Mouse (Mus musculus): Measurements from ENCODE around the gene Sapcd1. TPM values are rescaled to one million over a fixed set of nuclear protein-coding genes. Genes with fewer than 3 reads are reported as not detected.

The Sapcd1 gene
- polyA plus RNA-seq, 1 experiment from 2014 or later = 0.64 TPM

- DNase-seq (ENCODE audit: low read depth, low spot score) (no peak), ATAC-seq (no peak)
- in situ Hi-C loops (cut with MboI; ENCODE audit: low pct_unique_long_range_greater_than_20kb) = loop anchor here (5.0 kb wide), 1 partner anchor 57 kb away; the partner anchor contains the start of genes Abhd16a and Ly6g6f
- H3K27me3 ChIP-seq = no peaks in the 10 kb centered on the region
- TF ChIP-seq CTCF (IDR thresholded peaks at IDR 0.05) = no peak
- CTCF ChIA-PET = interaction anchor here (0.9 to 1.5 kb wide), 4 partner anchors 9 to 19 kb away, joined by 3 to 5 read pairs (median 4); partner anchors contain the start of gene Msh5
- POLR2A ChIA-PET = interaction anchor here (0.5 to 1.3 kb wide), 5 partner anchors 18 to 153 kb away, joined by 3 to 4 read pairs (median 3); partner anchors contain the start of gene Clic1
These were observed 2.1 kb upstream of the Sapcd1 start for GRCm38 (mm10) chr17:35029691-35030532.

GRCm38 (mm10) chr17:35028315-35028714 is 499 bp upstream of the Sapcd1 start:
- in situ Hi-C loops (cut with MboI; ENCODE audit: low pct_unique_long_range_greater_than_20kb) = no loop called here
- TF ChIP-seq CTCF (IDR thresholded peaks at IDR 0.05) = no peak
- H3K27me3 ChIP-seq = no peaks in the 10 kb centered on the region
- ATAC-seq = no peak
- DNase-seq (ENCODE audit: low read depth, low spot score) = no peak
- ChIA-PET POLR2A (interaction anchor here (0.6 to 0.8 kb wide), 2 partner anchors 9 to 18 kb away, joined by 3 read pairs; partner anchors contain the start of gene Msh5), CTCF (interaction anchor here (0.8 to 1.5 kb wide), 4 partner anchors 9 to 16 kb away, joined by 3 to 5 read pairs (median 3); no protein-coding TSS in a partner anchor)

GRCm38 (mm10) chr17:35026206-35026605 is 1.6 kb downstream of the Sapcd1 start:
- no peaks in the 10 kb centered on the region for H3K27me3 ChIP-seq
- POLR2A ChIA-PET = interaction anchor here (0.6 to 0.7 kb wide), 2 partner anchors 16 to 69 kb away, joined by 3 read pairs; no protein-coding TSS in a partner anchor
- in situ Hi-C loops (cut with MboI; ENCODE audit: low pct_unique_long_range_greater_than_20kb) = no loop called here
- no peak for TF ChIP-seq CTCF (IDR thresholded peaks at IDR 0.05)
- CTCF ChIA-PET = no interaction called here
- ATAC-seq (no peak), DNase-seq (ENCODE audit: low read depth, low spot score) (no peak)

GRCm38 (mm10) chr17:35024691-35025488 is 2.9 kb downstream of the Sapcd1 start:
- ChIA-PET POLR2A (interaction anchor here (0.7 kb wide), 1 partner anchor 82 kb away, joined by 6 read pairs; no protein-coding TSS in a partner anchor), CTCF (interaction anchor here (0.8 kb wide), 1 partner anchor 35 kb away, joined by 3 read pairs; the partner anchor contains the start of gene Ddah2)
- H3K27me3 ChIP-seq = no peaks in the 10 kb centered on the region
- TF ChIP-seq CTCF (IDR thresholded peaks at IDR 0.05) = no peak
- in situ Hi-C loops (cut with MboI; ENCODE audit: low pct_unique_long_range_greater_than_20kb) = loop anchor here (5.0 kb wide), 2 partner anchors 37 to 87 kb away; no protein-coding TSS in a partner anchor
- ATAC-seq = no peak
- DNase-seq (ENCODE audit: low read depth, low spot score) = no peak

GRCm38 (mm10) chr17:35024261-35024660 is 3.6 kb downstream of the Sapcd1 start:
- ATAC-seq (no peak), DNase-seq (ENCODE audit: low read depth, low spot score) (no peak)
- TF ChIP-seq CTCF (IDR thresholded peaks at IDR 0.05) = no peak
- CTCF ChIA-PET = interaction anchor here (0.8 kb wide), 1 partner anchor 35 kb away, joined by 3 read pairs; the partner anchor contains the start of gene Ddah2
- no peaks in the 10 kb centered on the region for H3K27me3 ChIP-seq
- POLR2A ChIA-PET = no interaction called here
- in situ Hi-C loops (cut with MboI; ENCODE audit: low pct_unique_long_range_greater_than_20kb) = loop anchor here (5.0 kb wide), 2 partner anchors 38 to 88 kb away; no protein-coding TSS in a partner anchor

- no peak for DNase-seq (ENCODE audit: low read depth, low spot score)
- in situ Hi-C loops (cut with MboI; ENCODE audit: low pct_unique_long_range_greater_than_20kb) = loop anchor here (5.0 kb wide), 2 partner anchors 39 to 89 kb away; no protein-coding TSS in a partner anchor
- POLR2A ChIA-PET = no interaction called here
These were observed 4.1 kb downstream of the Sapcd1 start for GRCm38 (mm10) chr17:35023756-35024155.

GRCm38 (mm10) chr17:35023221-35023620 is 4.6 kb downstream of the Sapcd1 start:
- in situ Hi-C loops (cut with MboI; ENCODE audit: low pct_unique_long_range_greater_than_20kb) = loop anchor here (5.0 kb wide), 2 partner anchors 39 to 89 kb away; no protein-coding TSS in a partner anchor
- no peak for DNase-seq (ENCODE audit: low read depth, low spot score)
- H3K27me3 ChIP-seq = no peaks in the 10 kb centered on the region
- TF ChIP-seq CTCF (IDR thresholded peaks at IDR 0.05) = no peak
- ChIA-PET CTCF (interaction anchor here (0.5 to 2.7 kb wide), 4 partner anchors 19 to 98 kb away, joined by 3 to 12 read pairs (median 4); partner anchors contain the start of gene Gpank1), POLR2A (no interaction called here)
- no peak for ATAC-seq

More at GRCm38 (mm10) chr17:35023756-35024155, 4.1 kb downstream of the Sapcd1 start:
- CTCF ChIA-PET = interaction anchor here (0.5 to 0.8 kb wide), 2 partner anchors 28 to 36 kb away, joined by 3 read pairs; partner anchors contain the start of gene Ddah2
- ATAC-seq = no peak
- TF ChIP-seq CTCF (IDR thresholded peaks at IDR 0.05) = no peak
- H3K27me3 ChIP-seq = no peaks in the 10 kb centered on the region

GRCm38 (mm10) chr17:35022541-35023060 is 5.2 kb downstream of the Sapcd1 start:
- in situ Hi-C loops (cut with MboI; ENCODE audit: low pct_unique_long_range_greater_than_20kb) = loop anchor here (5.0 kb wide), 2 partner anchors 40 to 90 kb away; no protein-coding TSS in a partner anchor
- TF ChIP-seq CTCF (IDR thresholded peaks at IDR 0.05) = no peak
- DNase-seq (ENCODE audit: low read depth, low spot score) (no peak), ATAC-seq (no peak)
- POLR2A ChIA-PET = interaction anchor here (1.3 to 2.1 kb wide), 2 partner anchors 29 to 37 kb away, joined by 3 to 9 read pairs; no protein-coding TSS in a partner anchor
- CTCF ChIA-PET = interaction anchor here (1.1 to 2.7 kb wide), 5 partner anchors 10 to 98 kb away, joined by 3 to 12 read pairs (median 4); partner anchors contain the start of gene Gpank1
- H3K27me3 ChIP-seq = no peaks in the 10 kb centered on the region

GRCm38 (mm10) chr17:35021842-35022477 is 5.9 kb downstream of the Sapcd1 start:
- CTCF ChIA-PET = interaction anchor here (0.9 to 2.7 kb wide), 15 partner anchors 11 to 99 kb away, joined by 3 to 12 read pairs (median 4); partner anchors contain the start of genes Clic1, Gpank1 and Ly6g6e
- no peak for DNase-seq (ENCODE audit: low read depth, low spot score)
- ATAC-seq = no peak

More at GRCm38 (mm10) chr17:35021842-35022477, 5.9 kb downstream of the Sapcd1 start:
- in situ Hi-C loops (cut with MboI; ENCODE audit: low pct_unique_long_range_greater_than_20kb) = loop anchor here (5.0 kb wide), 2 partner anchors 40 to 90 kb away; no protein-coding TSS in a partner anchor
- no peak for TF ChIP-seq CTCF (IDR thresholded peaks at IDR 0.05)
- H3K27me3 ChIP-seq = no peaks in the 10 kb centered on the region
- POLR2A ChIA-PET = interaction anchor here (0.6 to 2.1 kb wide), 6 partner anchors 25 to 99 kb away, joined by 3 to 9 read pairs (median 3); partner anchors contain the start of genes Clic1 and Gpank1

All from Patski (cell line).